Mouse (Mus musculus) adrenal gland, postnatal 10 days (tissue): Measurements from ENCODE around the gene Iars2. TPM values are rescaled to one million over a fixed set of nuclear protein-coding genes. Genes with fewer than 3 reads are reported as not detected.

ENCODE experiments used
- DNase-seq: peaks from one replicate; pipeline ENCODE4 v3.0.0; 2021; ENCODE audit warnings: mixed read lengths
- long read RNA-seq, 2 experiments: library from polyadenylated mRNA; stranded (forward); transcript quantifications; one replicate each; pipeline ENCODE4 v2.0.0; 2021
- total RNA-seq, 2 experiments: library from RNA; stranded (reverse); gene quantifications; 2 replicates each; pipeline ENCODE4 v1.2.3; 2021

Gene Iars2
- total RNA-seq = 100 to 1,000 TPM; 103 to 111 TPM
- long read RNA-seq, experiment 1, full-length matches to known transcripts = 77 of 135 reads
- long read RNA-seq, experiment 1, partial matches to known transcripts = 41 of 135 reads
- long read RNA-seq, experiment 1, other reads (novel, unspliced or antisense) = 17 of 135 reads
- long read RNA-seq, experiment 2, full-length matches to known transcripts = 81 of 130 reads
- long read RNA-seq, experiment 2, partial matches to known transcripts = 38 of 130 reads
- long read RNA-seq, experiment 2, other reads (novel, unspliced or antisense) = 11 of 130 reads

- DNase-seq = peak; percentile 96
Observed at GRCm38 (mm10) chr1:185328721-185329610, at the start of gene Iars2. Gene Iars2, minus strand, starts transcription at chr1:185329396.

GRCm38 (mm10) chr1:185377429-185377828, 48.2 kb upstream of the Iars2 start:
- no peak for DNase-seq

GRCm38 (mm10) chr1:185376390-185376789, 47.2 kb upstream of the Iars2 start:
- DNase-seq = no peak

GRCm38 (mm10) chr1:185369979-185370378, 40.8 kb upstream of the Iars2 start:
- no peak for DNase-seq

GRCm38 (mm10) chr1:185367383-185367782, 38.2 kb upstream of the Iars2 start:
- DNase-seq = no peak

- DNase-seq = no peak
Observed at GRCm38 (mm10) chr1:185364183-185364540, 35.0 kb upstream of the Iars2 start.

- peak; percentile 60 for DNase-seq
Observed at GRCm38 (mm10) chr1:185363526-185364182, 34.5 kb upstream of the Iars2 start.

GRCm38 (mm10) chr1:185362677-185363520, 33.7 kb upstream of the Iars2 start, which contains the start of gene Eprs:
Gene Eprs, plus strand, starts transcription at chr1:185363044.
- peak; percentile 99 for DNase-seq

- DNase-seq = no peak
Observed at GRCm38 (mm10) chr1:185358211-185358610, 29.0 kb upstream of the Iars2 start.

GRCm38 (mm10) chr1:185356246-185356645, 27.1 kb upstream of the Iars2 start:
- no peak for DNase-seq

- no peak for DNase-seq
Observed at GRCm38 (mm10) chr1:185354731-185355130, 25.5 kb upstream of the Iars2 start.

GRCm38 (mm10) chr1:185353351-185353750, 24.2 kb upstream of the Iars2 start:
- DNase-seq = no peak

GRCm38 (mm10) chr1:185352151-185352550, 23.0 kb upstream of the Iars2 start:
- no peak for DNase-seq

GRCm38 (mm10) chr1:185350611-185351010, 21.4 kb upstream of the Iars2 start:
- no peak for DNase-seq

GRCm38 (mm10) chr1:185349741-185350140, 20.5 kb upstream of the Iars2 start:
- DNase-seq = no peak

GRCm38 (mm10) chr1:185346188-185346587, 17.0 kb upstream of the Iars2 start:
- peak; percentile 23 for DNase-seq

GRCm38 (mm10) chr1:185343422-185343821, 14.2 kb upstream of the Iars2 start:
- no peak for DNase-seq

- no peak for DNase-seq
Observed at GRCm38 (mm10) chr1:185342441-185342840, 13.2 kb upstream of the Iars2 start.

GRCm38 (mm10) chr1:185336535-185336934, 7.3 kb upstream of the Iars2 start:
- no peak for DNase-seq

GRCm38 (mm10) chr1:185335231-185335765, 6.1 kb upstream of the Iars2 start:
- no peak for DNase-seq

- DNase-seq = no peak
Observed at GRCm38 (mm10) chr1:185334136-185334535, 4.9 kb upstream of the Iars2 start.

GRCm38 (mm10) chr1:185333651-185334050, 4.5 kb upstream of the Iars2 start:
- no peak for DNase-seq
